Mouse (Mus musculus) ovary, adult 2 months (tissue): ENCODE data around the gene Gm12394. TPM values are rescaled to one million over a fixed set of nuclear protein-coding genes. Genes with fewer than 3 reads are reported as not detected.

ENCODE experiments used
- polyA plus RNA-seq: library from polyadenylated mRNA; depleted of rRNA; stranded (reverse); fragments of >200 nt; gene quantifications from 2 replicates; pipeline ENCODE4 v1.2.3, GENCODE M21; 2012; rRNA removed

Gene Gm12394
- not detected in 2 replicates for polyA plus RNA-seq

GRCm38 (mm10) chr4:42856671-42857070 lies at the start of gene Gm12394:
TSS of gene Gm12394 (minus strand) at chr4:42856771.

DNA sequence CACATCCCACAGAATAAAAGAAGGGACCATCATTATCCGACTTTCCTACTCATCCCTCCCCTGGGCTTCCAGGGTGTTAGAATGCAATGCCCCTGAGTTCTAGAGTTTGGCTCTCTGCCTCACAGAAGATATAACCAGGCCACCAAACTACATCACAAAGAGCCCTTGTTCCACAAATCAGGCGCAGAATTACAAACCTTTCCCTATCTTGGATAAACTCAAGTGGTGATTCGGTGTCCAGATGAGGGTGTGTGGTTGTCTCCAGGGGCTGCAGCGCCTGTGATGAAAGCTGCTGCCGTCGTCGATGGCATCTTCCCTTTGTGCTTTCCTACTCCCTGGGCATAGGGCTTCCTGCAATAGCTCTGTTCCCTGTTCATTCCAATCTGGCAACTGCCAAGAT lies 17.6 kb upstream of the Gm12394 start, which contains the start of gene Fam205c:
Fam205c (minus strand) TSS at position 101 of the 400 bp plus-strand sequence.

DNA sequence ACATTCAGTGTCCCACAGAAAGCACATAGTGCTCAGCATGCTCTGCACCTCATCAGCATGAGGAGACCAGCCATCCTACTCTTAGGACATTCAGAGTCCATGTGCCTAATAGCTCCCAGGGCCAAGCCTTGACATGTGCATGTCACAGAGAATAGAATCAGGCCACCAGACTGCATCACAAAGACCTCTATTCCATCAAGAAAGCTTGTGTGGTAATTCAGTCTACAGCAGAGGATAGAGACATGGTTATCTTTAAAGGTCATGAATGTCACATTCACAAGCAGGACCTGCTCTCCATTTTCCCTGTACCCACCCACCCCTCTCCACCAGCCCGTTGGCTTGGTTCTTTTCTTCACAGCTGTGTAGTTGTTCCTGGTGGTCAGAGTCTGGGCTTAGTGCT lies 2.8 kb downstream of the Gm12394 start, which contains the start of gene Fam205a1:
Fam205a1 (minus strand) TSS at position 101 of the 400 bp plus-strand sequence.

DNA sequence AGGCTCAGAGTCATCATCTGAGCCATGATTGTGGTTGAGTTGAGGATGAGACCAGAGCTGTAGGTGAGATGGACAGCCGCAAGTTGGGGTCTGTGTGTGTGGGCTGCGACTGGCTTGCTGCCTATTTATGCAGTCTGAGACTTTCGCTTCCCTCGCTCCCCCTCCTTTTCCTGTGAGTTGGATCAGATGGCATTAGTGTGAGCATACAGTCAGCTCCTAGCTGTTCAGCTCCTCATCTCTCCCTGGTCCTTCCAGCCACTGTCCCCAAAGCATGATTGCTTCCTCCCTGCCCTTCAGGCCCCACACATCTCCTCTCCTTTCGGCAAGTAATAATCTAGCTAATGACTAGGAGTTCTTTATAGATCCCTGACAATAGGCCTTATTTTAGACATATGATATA lies 82.7 kb downstream of the Gm12394 start, which contains the start of gene Ccl21a:
Ccl21a (minus strand) TSS at position 101 of the 400 bp plus-strand sequence.

DNA sequence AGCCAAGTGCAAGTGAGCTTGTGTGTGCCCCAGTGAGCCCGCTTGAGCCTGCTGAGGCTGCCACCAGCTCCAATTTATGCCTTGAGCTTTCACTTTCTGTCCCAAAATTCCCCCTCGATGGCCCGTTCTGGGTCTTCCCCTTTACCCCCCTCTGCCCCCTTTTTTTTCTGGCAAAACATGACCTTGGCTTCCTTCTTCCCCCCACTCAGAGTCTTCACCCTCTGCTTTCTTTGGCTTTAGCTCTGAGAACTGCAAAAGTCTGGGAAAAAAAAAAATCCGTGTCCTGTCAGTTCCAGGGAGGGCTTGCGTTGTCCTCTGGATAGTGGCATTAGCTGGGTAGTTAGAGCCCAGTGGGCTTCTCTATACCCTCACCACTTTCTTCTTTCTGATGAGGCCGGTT lies 100.1 kb downstream of the Gm12394 start, which contains the start of gene Ccl19:
Ccl19 (minus strand) TSS at position 101 of the 400 bp plus-strand sequence.

GRCm38 (mm10) chr4:42735245-42735644 lies 121.3 kb downstream of the Gm12394 start, which contains the start of gene 4930578G10Rik:
TSS of gene 4930578G10Rik (plus strand) at chr4:42735545.

Other genes with a start within 250 kb of the Gm12394 start
- gene Gm10591, start 244.6 kb downstream of the Gm12394 start, polyA plus RNA-seq = not detected in 2 replicates
- 1.9 TPM in 2 replicates for gene Gm2564, start 227.1 kb downstream of the Gm12394 start, polyA plus RNA-seq
- not detected in 2 replicates for gene Ccl27b, start 201.5 kb downstream of the Gm12394 start, polyA plus RNA-seq
- 0.64 and 0.77 TPM in 2 replicates for gene Il11ra2, start 194.9 kb downstream of the Gm12394 start, polyA plus RNA-seq
- gene 4930578G10Rik, start 121.2 kb downstream of the Gm12394 start, polyA plus RNA-seq = not detected in 2 replicates
- 3.7 and 5.9 TPM in 2 replicates for gene Ccl19, start 100.2 kb downstream of the Gm12394 start, polyA plus RNA-seq
- gene Ccl21a, start 82.8 kb downstream of the Gm12394 start, polyA plus RNA-seq = 130 and 161 TPM in 2 replicates
- not detected in 2 replicates for gene Fam205a1, start 2.9 kb downstream of the Gm12394 start, polyA plus RNA-seq
- not detected in 2 replicates for gene Fam205c, start 17.5 kb upstream of the Gm12394 start, polyA plus RNA-seq
- gene Phf24, start 59.9 kb upstream of the Gm12394 start, polyA plus RNA-seq = 3.9 and 6.2 TPM in 2 replicates
- 8.6 and 8.7 TPM in 2 replicates for gene Dnajb5, start 93.0 kb upstream of the Gm12394 start, polyA plus RNA-seq
- not detected in 2 replicates for gene 1700022I11Rik, start 112.8 kb upstream of the Gm12394 start, polyA plus RNA-seq
- gene Vcp, start 143.7 kb upstream of the Gm12394 start, polyA plus RNA-seq = 187 and 349 TPM in 2 replicates
- 12.6 and 15.2 TPM in 2 replicates for gene Fancg, start 153.7 kb upstream of the Gm12394 start, polyA plus RNA-seq
- 20.6 and 22.7 TPM in 2 replicates for gene Pigo, start 169.0 kb upstream of the Gm12394 start, polyA plus RNA-seq
- gene Stoml2, start 174.9 kb upstream of the Gm12394 start, polyA plus RNA-seq = 105 and 125 TPM in 2 replicates
- gene Fam214b, start 189.4 kb upstream of the Gm12394 start, polyA plus RNA-seq = 17.5 and 17.7 TPM in 2 replicates
- gene Unc13b, start 202.2 kb upstream of the Gm12394 start, polyA plus RNA-seq = 21.5 and 23.5 TPM in 2 replicates